Mouse (Mus musculus) cerebellum, postnatal 4 days (tissue): ENCODE measurements around the gene Rapgef5.

Experiments used
- DNase-seq, 2 experiments: peaks; one replicate each; pipeline ENCODE4 v3.0.0; 2022; ENCODE audit warnings: low spot score in 2 of 2, mixed read lengths in 1 of 2

Gene Rapgef5

GRCm38 (mm10) chr12:117612715-117613114 lies 96.4 kb downstream of the Rapgef5 start:
- DNase-seq: no peak

DNA sequence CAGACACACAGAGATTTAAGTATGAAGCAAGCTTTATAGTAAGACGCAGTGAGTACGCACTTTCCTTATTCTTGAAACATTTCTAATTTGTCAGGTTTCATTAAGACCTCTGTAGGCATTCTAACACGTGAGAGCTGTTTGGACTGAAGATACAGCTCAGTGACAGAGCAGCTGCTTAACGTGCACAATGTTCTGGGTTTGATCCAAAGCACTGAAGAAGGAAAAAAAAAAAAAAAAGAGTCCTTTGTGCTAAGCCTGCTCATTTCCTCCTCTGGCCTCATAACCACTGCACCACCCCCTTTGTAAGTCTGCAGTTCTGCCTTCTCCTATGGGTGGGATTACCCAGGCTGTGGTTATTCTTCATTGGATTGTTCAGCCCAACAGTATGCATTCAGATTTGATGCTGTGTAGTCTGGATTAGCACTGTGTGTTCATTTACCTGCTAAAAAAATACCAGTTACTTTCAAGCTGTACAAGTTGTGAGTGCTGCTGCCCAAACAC lies 103.3 kb downstream of the Rapgef5 start:
- DNase-seq: no peak

- no peak for DNase-seq
These were observed 106.7 kb downstream of the Rapgef5 start for GRCm38 (mm10) chr12:117622972-117623371.

DNA sequence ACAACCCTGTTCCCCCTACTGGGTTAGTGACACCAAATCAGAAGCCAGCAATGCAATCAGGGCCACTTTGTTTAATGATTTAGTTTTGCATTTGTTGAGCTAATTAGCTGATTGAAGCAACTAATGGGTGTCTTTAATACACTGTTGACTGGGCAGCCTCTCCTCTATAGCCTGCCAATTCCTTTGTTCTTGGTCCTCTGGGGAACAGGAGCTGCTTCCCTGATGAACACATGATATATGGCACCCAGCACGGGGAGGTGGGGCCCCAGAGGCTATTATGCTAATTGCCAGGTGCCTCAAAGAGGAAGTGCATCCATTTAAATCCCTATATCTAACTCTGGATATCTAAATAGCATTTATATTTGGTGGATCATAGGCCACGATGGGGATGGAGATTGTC lies 111.0 kb downstream of the Rapgef5 start:
- no peak for DNase-seq

DNA sequence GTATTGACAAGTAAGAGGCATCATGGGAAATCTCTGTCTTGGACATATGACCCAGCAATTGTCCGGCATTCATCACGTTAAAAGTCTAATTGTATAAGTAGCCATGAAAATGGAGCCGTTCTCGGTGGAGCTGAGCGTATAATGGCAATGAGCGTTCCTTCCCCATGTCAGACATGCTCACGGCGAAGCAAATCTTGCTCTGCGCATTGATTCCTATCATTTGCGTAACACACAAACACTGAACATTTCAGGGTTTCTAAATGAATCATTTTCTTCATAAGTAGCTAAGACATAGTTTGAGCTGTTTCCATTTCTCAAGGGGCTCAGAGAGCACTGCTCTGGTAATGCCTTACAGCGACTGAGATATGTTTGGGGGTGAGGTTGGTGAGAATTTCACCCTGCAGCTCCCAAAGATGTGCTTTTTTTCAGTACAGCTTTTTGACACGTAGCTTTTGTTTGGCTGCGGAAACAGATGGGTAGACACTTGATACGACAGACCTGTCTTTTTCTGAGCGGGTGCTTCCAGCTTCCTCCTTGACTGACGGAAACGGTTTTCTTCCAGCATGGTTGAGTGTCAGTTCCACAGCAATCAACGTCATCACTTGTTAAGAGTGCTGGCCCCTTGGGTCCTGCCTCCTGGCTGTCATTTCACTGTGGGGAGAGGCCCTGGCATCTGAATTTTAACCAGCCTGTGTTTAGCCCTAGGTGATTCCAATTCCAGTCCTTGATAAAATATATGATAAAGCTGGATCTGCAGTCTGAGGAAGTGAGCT lies 112.2 kb downstream of the Rapgef5 start:
- no peak for DNase-seq

GRCm38 (mm10) chr12:117632133-117632532 lies 115.9 kb downstream of the Rapgef5 start:
- no peak for DNase-seq

DNA sequence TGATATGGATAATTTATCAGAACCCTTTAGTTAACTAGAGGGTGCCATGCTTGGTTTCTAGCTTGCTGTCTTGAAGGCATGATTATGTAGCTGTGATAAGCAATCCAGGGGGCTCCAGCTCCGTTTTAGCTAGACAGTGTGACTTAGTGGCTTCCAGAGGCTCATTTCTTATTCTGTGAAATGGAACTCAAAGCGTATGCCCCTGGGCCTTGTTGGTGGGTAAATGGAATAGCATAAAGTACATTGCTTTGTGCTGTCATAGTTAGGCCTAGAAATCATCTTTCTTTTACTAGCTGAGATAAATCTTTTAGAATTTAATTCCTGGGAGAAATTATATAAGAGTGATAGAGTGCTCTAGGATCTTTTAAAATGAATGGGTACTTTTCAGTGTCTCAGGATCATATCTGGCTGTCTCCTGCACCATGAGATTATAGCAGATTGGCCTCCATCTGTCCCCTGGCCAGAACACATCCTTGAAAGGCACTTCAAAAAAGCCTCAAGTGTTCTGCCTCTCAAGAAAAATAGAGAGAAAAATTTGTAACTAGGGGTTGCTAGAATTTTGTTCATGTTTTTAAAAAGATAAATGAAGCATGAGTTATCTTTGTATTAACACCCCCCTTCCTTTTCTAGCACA lies 120.0 kb downstream of the Rapgef5 start:
- no peak for DNase-seq

DNA sequence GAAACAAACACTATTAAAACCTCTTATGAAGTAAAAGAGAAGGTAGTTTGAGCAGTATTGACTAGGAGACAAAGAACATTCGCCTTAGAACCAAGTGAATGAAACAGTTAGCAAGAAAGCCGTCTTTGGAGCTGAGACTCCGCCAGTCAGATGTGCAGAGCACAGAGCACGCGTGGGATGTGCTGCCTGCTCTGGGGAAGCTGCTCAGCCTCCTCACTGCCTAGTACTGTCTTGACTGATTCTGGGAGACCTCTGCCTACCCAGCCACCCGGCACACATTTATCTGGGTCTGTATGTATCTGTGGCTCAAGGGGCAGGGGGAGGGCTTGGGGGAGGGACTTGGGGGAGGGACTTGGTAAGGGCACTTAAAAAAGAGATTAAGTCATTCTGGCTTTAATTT lies 120.7 kb downstream of the Rapgef5 start:
- no peak for DNase-seq

- no peak for DNase-seq
These were observed 122.6 kb downstream of the Rapgef5 start for GRCm38 (mm10) chr12:117638833-117639232.

DNA sequence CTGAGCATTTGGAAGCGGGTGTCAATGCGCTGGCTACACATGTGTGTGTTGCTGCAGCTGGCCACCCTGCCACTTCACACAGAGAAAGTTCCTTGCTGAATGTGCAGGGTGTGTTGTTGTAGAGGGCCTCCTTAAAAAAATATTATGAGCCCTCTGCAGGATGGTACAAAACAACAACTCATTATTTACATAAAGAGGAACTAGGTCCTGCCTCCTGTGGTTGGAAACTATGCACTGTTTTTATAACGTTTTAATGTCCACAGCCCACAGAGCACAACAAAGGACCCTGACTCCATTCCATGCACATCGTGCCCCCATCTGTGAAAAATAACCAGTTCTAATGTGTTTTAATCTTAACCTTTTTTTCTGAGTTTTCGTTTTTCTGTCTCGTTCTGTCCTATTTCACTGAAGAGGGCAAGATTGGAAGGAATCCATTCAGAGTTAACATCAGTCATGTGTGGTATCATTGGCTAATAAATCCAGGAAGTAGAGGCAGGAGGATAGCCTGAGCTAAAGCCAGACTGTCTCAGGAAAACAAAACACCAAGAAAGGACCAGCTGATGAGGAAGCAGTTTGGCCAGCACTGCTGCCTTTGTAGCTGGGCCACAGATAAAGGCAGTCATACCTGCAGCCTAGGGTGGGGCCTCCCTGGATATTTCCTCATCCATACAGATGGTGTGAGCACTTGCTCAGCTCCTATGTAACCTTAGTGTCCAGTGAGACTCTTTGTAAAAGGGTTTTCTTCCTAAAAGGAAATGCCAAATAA lies 123.3 kb downstream of the Rapgef5 start:
- DNase-seq: no peak

DNA sequence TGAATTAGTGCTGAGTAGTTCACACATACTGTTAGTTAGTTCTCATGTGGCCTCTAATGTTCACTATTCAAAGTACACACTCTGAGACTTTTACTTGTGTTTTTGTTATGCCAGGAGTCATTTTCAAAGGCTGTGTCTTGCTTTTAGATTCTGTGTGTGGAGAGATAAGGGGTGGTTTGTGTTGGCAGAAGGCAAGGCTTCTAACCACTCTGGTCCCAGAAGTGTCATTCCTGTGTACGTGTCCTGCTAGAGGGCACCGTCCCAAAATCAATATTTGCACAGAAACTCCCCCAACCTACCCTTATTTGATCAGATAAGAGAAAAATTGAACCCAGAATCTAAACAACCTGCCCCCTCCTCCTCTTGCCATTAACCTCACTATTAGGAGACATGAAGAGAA lies 126.2 kb downstream of the Rapgef5 start:
- DNase-seq: no peak

- no peak for DNase-seq
These were observed 129.5 kb downstream of the Rapgef5 start for GRCm38 (mm10) chr12:117645771-117646170.

DNA sequence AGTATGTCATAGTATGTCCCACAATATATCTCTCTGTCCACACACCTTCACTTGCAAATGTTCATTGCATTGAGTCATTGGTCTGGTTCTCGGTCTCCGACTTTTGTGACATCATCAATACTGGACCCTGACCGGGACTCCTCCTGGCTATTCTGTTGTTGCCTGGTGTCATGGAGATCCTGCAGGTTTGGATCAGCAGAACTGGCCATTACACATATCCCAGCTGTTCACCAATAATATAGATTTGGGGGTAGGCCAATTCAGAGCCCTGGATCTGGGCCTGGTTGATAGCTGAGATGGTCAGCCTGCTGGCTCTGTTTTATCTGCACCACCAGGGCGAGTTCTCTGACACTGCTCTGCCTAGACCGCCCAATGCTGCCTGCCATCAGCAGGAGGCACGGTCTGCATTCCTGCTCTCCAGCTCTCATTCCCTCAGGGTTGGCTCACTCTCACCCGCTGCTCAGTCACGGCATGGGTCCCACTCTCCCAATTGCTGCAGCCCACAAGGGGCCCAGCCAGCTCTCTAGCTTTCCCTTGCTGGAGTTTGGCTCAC lies 137.7 kb downstream of the Rapgef5 start:
- no peak for DNase-seq

GRCm38 (mm10) chr12:117656935-117657334 lies 140.7 kb downstream of the Rapgef5 start:
- DNase-seq: no peak

DNA sequence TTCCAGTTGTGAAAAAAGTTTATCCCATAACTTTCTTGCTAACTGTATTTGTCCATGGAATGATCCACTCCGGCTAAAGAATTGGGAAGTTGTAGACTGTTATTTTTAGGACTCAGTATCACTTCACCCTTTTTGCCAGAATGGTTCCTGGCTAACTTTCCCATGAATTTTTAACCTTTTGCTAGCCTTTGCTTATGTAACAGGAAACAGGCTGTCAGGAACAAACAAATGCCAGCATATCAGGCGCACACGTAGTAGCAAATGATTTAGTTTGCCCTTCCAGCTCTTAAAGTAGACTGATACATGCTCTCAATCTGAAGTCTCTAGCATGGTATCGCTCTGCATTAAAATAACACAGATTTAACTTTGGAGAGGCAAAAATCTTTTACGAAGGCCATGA lies 141.5 kb downstream of the Rapgef5 start:
- no peak for DNase-seq

DNA sequence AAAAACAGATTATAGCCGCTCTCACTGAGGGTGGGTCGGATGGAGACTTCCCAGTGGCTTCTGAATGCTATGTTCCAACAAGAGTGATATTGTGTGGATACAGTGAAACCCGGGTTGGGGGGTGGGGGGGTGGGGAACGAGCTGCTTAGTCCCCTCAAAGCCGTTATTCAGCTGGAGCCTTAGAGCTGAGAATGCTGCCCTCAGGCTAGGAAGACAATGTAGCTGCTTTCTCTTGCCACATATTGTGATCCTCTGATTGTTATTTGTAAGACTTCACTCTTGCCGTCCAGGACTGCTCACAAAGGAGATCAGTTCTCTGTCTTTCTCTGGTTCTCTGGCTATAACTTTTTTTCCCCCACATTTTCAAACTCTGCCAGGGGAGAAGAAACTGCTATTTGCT lies 142.5 kb downstream of the Rapgef5 start:
- DNase-seq: no peak

- no peak for DNase-seq
These were observed 144.1 kb downstream of the Rapgef5 start for GRCm38 (mm10) chr12:117660361-117660760.

GRCm38 (mm10) chr12:117661871-117662270 lies 145.6 kb downstream of the Rapgef5 start:
- DNase-seq: no peak

- DNase-seq: no peak
These were observed 147.4 kb downstream of the Rapgef5 start for GRCm38 (mm10) chr12:117663637-117664036.

- no peak for DNase-seq
These were observed 148.4 kb downstream of the Rapgef5 start for GRCm38 (mm10) chr12:117664644-117665043.

DNA sequence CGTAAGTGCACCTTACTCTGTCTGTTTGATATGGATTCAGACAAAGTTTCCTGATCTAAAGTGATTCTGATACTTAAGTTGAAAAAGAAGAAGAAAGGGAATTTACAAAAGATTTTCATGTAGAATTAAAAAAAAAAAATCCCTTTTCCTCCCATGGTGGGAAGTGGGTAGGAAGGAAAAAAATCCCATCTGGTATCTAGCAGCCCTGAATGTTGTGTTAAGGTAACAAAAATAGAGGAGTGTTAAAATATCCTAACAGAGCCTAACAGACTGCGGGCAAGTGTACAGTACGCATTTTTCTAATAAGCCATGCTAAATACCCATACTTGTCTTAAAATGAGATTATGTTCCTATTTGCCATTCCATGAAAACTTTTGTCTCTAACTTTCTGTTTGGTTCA lies 150.1 kb downstream of the Rapgef5 start:
- no peak for DNase-seq
